Mouse (Mus musculus) E14TG2a.4 (cell line): ENCODE results near the gene B4galt1.
A peak's percentile ranks its signal among the peaks of the same experiment; 100 is the strongest.

ENCODE experiments used
- H3K27me3 ChIP-seq: 2 replicates; pipeline ENCODE4 v1.6.1; 2014; ENCODE audit warnings: low read length, control low read depth; ENCODE audit not compliant: insufficient read depth
- H3K36me3 ChIP-seq: 2 replicates; pipeline ENCODE4 v1.6.1; 2014; ENCODE audit warnings: low read length, control low read depth; ENCODE audit not compliant: insufficient read depth
- H3K4me1 ChIP-seq: replicated peaks from 2 replicates; pipeline ENCODE4 v1.6.1; 2014; ENCODE audit warnings: low read depth, low read length, control low read depth
- H3K4me3 ChIP-seq: replicated peaks from 2 replicates; pipeline ENCODE4 v1.5.1; 2014; ENCODE audit warnings: mild to moderate bottlenecking, low read length
- H3K9me3 ChIP-seq: 2 replicates; pipeline ENCODE4 v1.6.1; 2014; ENCODE audit warnings: low read length, control low read depth
- CTCF ChIP-seq: conservative IDR thresholded peaks from 2 replicates; pipeline ENCODE4 v1.5.1; 2014; ENCODE audit warnings: low read length
- NANOG ChIP-seq: IDR thresholded peaks from 2 replicates; pipeline ENCODE4 v1.6.1; 2014; ENCODE audit warnings: borderline replicate concordance, low read length, mixed read lengths
- POU5F1 ChIP-seq: IDR thresholded peaks from 2 replicates; pipeline ENCODE4 v1.6.1; 2014; ENCODE audit warnings: low read length, borderline replicate concordance

B4galt1 gene

GRCm38 (mm10) chr4:40849518-40849917 lies 4.3 kb downstream of the B4galt1 start:
- Histone ChIP-seq H3K36me3 (peaks cover 43% of the 10 kb centered on the region), H3K4me3 (no peak overlapping the region), H3K27me3 (no peaks in the 10 kb centered on the region), H3K4me1 (peaks cover 77% of the 10 kb centered on the region), H3K9me3 (no peaks in the 10 kb centered on the region)
- TF ChIP-seq POU5F1: no peak
- no peak for TF ChIP-seq CTCF
- no peak for TF ChIP-seq NANOG

DNA sequence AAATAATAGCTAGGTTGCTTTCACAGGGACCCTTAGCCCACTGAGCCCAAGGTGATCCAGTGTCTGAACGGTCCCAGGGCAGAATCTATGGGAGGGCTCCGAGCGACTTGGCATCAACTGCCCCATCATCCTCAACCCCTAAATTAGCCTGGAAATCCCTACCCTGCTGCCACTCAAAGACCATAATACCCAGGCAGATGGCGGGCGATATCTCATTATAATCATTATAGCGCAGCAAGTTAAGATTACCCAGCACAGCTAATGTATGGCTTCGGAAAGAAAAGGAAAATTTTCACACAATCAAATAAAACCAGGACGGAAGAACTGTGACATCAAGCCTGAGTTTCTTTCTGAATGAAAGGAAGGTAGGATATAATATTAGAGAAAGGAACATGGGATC lies 5.6 kb downstream of the B4galt1 start:
- peaks cover 88% of the 10 kb centered on the region for H3K4me1 ChIP-seq
- peaks cover 47% of the 10 kb centered on the region for H3K36me3 ChIP-seq
- no peaks in the 10 kb centered on the region for H3K27me3 ChIP-seq
- no peak overlapping the region for H3K4me3 ChIP-seq
- no peaks in the 10 kb centered on the region for H3K9me3 ChIP-seq
- TF ChIP-seq POU5F1: no peak
- TF ChIP-seq CTCF: no peak

- no peak overlapping the region for H3K4me3 ChIP-seq
- no peaks in the 10 kb centered on the region for H3K9me3 ChIP-seq
- H3K27me3 ChIP-seq: no peaks in the 10 kb centered on the region
- H3K36me3 ChIP-seq: peaks cover 47% of the 10 kb centered on the region
- TF ChIP-seq POU5F1 (no peak), NANOG (no peak), CTCF (no peak)
- peaks cover 80% of the 10 kb centered on the region for H3K4me1 ChIP-seq
These were observed 6.6 kb downstream of the B4galt1 start for GRCm38 (mm10) chr4:40847160-40847559.

DNA sequence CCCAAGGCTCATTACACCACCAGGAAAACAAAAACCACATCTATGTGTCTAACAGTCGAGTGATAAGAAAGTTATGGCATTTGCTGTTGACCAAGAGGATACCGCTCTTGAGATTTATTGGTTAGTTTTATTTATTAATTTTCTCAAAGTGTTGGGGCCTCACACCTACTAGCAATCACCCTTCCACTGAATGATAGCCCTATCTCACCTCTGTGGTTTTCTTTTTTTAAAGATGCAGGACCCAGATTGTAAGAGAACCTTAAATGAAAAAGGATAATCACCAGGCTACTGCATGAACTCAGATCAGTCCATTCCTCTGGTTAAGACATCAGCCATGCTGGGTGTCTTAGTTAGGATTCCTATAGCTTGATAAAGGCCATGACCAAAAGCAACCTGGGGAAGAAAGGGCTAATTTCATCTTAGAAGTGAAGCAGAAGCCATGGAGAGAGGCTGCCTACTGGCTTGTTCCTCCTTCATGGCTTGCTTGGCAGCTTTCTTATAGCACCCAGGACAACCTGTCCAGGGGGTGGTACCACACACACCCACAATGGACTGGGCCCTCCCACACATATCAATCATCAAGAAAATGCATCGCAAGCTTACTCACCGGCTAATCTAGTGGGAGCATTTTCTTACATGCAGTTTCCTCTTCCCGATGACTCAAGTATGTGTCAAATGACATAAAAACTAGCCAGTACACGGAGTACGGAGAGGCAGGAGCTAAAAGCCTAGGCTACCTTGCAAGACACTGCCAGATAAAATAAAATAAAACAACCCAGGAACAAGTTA lies 7.5 kb downstream of the B4galt1 start:
- Histone ChIP-seq H3K4me3 (no peak overlapping the region), H3K9me3 (no peaks in the 10 kb centered on the region), H3K36me3 (peaks cover 42% of the 10 kb centered on the region), H3K4me1 (peaks cover 72% of the 10 kb centered on the region), H3K27me3 (no peaks in the 10 kb centered on the region)
- no peak for TF ChIP-seq CTCF
- no peak for TF ChIP-seq POU5F1
- no peak for TF ChIP-seq NANOG

- no peaks in the 10 kb centered on the region for H3K9me3 ChIP-seq
- H3K27me3 ChIP-seq: no peaks in the 10 kb centered on the region
- TF ChIP-seq CTCF: no peak
- TF ChIP-seq NANOG: no peak
- TF ChIP-seq POU5F1: no peak
- H3K4me3 ChIP-seq: peak overlapping the region; percentile 48
- H3K36me3 ChIP-seq: peaks cover 31% of the 10 kb centered on the region
- peaks cover 65% of the 10 kb centered on the region for H3K4me1 ChIP-seq
These were observed 8.7 kb downstream of the B4galt1 start for GRCm38 (mm10) chr4:40844811-40845751.

GRCm38 (mm10) chr4:40844251-40844721 lies 9.5 kb downstream of the B4galt1 start:
- peaks cover 23% of the 10 kb centered on the region for H3K36me3 ChIP-seq
- peaks cover 68% of the 10 kb centered on the region for H3K4me1 ChIP-seq
- no peaks in the 10 kb centered on the region for H3K27me3 ChIP-seq
- TF ChIP-seq POU5F1: no peak
- no peak for TF ChIP-seq NANOG
- TF ChIP-seq CTCF: no peak
- peak overlapping the region; percentile 48 for H3K4me3 ChIP-seq
- no peaks in the 10 kb centered on the region for H3K9me3 ChIP-seq

DNA sequence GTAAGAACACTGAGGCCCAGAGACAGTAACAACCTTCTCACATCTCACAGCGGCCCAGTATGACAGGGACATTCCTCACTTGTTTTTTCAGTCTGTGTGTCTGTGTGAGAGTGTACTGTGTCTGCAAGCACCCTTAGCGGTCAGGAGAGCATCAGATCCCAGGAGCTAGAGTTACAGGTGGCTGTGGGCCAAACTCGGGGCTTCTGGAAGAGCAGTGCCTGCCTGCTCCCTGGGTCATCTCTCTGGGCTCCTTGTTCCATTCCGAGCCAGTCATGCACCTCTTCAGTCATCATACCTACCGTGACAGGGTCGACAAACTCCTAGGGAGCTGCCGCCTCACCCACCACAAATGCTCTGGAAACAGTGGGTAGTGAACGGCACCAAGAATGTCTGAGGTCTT lies 10.1 kb downstream of the B4galt1 start:
- no peaks in the 10 kb centered on the region for H3K27me3 ChIP-seq
- TF ChIP-seq CTCF (no peak), NANOG (no peak), POU5F1 (no peak)
- peak overlapping the region; percentile 48 for H3K4me3 ChIP-seq
- peaks cover 71% of the 10 kb centered on the region for H3K4me1 ChIP-seq
- peaks cover 18% of the 10 kb centered on the region for H3K36me3 ChIP-seq
- H3K9me3 ChIP-seq: no peaks in the 10 kb centered on the region

DNA sequence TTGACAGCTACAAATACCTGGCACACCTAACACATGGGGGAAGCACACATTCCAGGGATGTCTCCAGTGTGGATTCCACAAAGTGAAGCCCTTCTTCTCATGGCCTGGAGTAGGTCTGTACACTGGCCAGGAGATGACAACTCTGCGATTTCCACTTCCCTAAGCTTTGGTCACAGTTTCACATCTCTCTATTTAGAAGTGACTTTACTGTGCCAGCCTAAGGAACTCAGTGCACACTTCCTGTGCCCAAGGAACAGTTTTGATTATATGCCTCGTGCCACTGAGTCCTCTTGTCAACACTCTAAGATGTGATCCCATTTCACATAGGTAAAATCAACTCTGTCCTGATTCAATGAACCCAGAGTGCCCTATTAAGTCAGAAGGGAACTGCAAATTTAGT lies 13.4 kb downstream of the B4galt1 start:
- Histone ChIP-seq H3K4me3 (no peak overlapping the region), H3K36me3 (peaks cover 4% of the 10 kb centered on the region; the same call in 1 of the 2 replicates), H3K27me3 (no peaks in the 10 kb centered on the region), H3K9me3 (no peaks in the 10 kb centered on the region), H3K4me1 (peaks cover 70% of the 10 kb centered on the region)
- no peak for TF ChIP-seq NANOG
- TF ChIP-seq POU5F1: no peak
- no peak for TF ChIP-seq CTCF

DNA sequence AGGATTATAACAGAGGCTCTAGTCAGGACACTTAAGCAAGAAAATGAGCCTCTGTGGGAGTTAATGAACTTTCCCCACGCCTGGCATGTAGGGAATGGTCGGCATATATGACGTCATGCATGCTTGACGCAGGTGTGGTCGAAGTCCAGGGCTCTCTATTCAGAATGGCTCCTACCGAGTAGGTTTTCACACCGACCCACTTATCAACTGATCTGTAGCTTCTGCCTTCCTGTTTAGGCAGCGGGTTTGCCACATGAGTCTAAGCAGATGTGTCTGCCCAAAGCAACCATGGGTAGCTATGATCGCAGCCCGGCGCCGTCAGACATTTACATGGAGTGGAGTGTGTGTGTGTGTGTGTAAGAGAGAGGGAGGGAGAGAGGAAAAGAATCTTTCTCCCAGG lies 14.6 kb downstream of the B4galt1 start:
- H3K4me3 ChIP-seq: peak overlapping the region; percentile 59
- peaks cover 1% of the 10 kb centered on the region; the same call in 1 of the 2 replicates for H3K36me3 ChIP-seq
- H3K4me1 ChIP-seq: peaks cover 70% of the 10 kb centered on the region
- no peaks in the 10 kb centered on the region for H3K9me3 ChIP-seq
- TF ChIP-seq NANOG (peak; percentile 40; the same call in 1 of the 2 replicates), CTCF (no peak)
- H3K27me3 ChIP-seq: no peaks in the 10 kb centered on the region
